Mouse (Mus musculus) thymus, adult 2 months (tissue): ENCODE measurements around the gene Fgfr2.

Source experiments
- CTCF ChIP-seq: fragments of 200-500 bp; IDR thresholded peaks from 2 replicates; pipeline ENCODE4 v1.5.1; 2012; ENCODE audit warnings: mild to moderate bottlenecking, control low read depth, low read length, moderate library complexity, borderline replicate concordance; ENCODE audit not compliant: control insufficient read depth, poor library complexity, insufficient read depth; ENCODE audit errors: extremely low read depth
- POLR2A ChIP-seq: fragments of 200-500 bp; IDR thresholded peaks from 2 replicates; pipeline ENCODE4 v1.6.1; 2012; ENCODE audit warnings: mild to moderate bottlenecking, low read length, control low read depth, moderate library complexity; ENCODE audit not compliant: control insufficient read depth, poor library complexity, insufficient read depth; ENCODE audit errors: extremely low read depth

- TF ChIP-seq CTCF (no peak), POLR2A (no peak)
Measured at GRCm38 (mm10) chr7:132284048-132284737, 839.0 kb downstream of the Fgfr2 start.
